Mouse (Mus musculus): ENCODE measurements around the gene Slc29a1. TPM values are rescaled to one million over a fixed set of nuclear protein-coding genes. Genes with fewer than 3 reads are reported as not detected.
A peak's percentile ranks its signal among the peaks of the same experiment; 100 is the strongest.
"Not testable (repeated sequence)": the region's sequence is repeated elsewhere in the genome, so short reads cannot be mapped to it uniquely, and the experiment has no call there.

The Slc29a1 gene
- total RNA-seq, 2 experiments from 2014 or later, result 19.7 to 23.6 TPM

DNA sequence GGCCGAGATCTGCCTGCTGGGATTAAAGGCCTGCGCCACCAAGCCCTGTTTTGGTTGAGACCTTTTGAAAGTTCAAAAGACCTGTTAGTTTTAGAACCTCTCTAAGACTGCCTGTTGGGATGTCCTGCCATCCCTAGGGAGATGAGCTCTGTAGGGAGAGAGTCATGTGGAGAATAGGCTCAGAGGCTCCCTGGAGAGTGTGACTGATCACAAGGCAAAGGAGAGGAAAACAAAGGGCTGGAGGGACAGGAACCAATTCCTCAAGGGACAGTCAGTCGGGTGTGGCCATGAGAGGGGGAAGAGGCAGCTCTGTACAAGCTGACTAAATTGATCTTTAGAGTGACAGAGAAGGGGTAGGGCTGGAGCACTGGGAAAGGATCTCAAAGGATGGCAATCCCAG, 28.8 kb upstream of the Slc29a1 start:
- intact Hi-C loops (cut with DNase I), result loop anchor here (10.0 kb wide), 1 partner anchor 153 kb away; the partner anchor contains the start of gene Spats1
- no peak for TF ChIP-seq CTCF (IDR thresholded peaks at IDR 0.05)
- Histone ChIP-seq H3K27ac (no peak overlapping the region), H3K4me3 (no peak overlapping the region)
- no peak for DNase-seq (ENCODE audit: extremely low spot score in 1 of 2, low spot score in 2 of 2)

DNA sequence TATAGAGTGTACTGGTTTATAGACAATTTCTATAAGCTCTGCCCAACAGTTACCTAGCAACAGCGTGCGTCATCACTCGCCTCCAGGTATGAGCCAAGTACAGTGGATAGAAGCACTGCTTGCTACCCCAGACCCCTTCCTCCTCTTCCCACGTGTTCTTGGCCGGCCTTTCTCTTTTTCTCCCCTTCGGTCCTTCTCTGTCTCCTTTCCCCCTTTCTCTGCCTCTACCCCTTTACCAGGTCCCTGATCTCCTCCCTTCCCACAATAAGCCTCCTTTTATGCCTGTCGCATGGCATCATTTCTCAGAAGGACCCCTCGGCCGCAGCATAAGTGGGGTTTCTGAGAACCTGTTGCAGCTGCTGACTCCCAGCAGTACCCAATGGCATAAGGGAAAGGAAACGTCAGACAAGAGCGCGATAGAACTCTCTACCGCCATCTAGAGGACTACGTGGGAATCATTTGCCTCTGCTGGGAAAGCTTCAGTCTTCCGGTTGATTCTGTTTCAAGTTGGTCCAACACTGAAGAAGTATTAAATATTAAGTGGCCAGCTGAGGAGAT, 27.2 kb upstream of the Slc29a1 start:
- H3K27ac ChIP-seq, result no peak overlapping the region
- DNase-seq (ENCODE audit: extremely low spot score in 1 of 2, low spot score in 2 of 2), result peak; percentile 68 to 70
- TF ChIP-seq CTCF (IDR thresholded peaks at IDR 0.05), result peak; percentile 94
- H3K4me3 ChIP-seq, result peak overlapping the region; percentile 28
- intact Hi-C loops (cut with DNase I), result loop anchor here (2.0 to 10.0 kb wide), 3 partner anchors 28 to 152 kb away; partner anchors contain the start of genes Slc29a1 and Spats1

DNA sequence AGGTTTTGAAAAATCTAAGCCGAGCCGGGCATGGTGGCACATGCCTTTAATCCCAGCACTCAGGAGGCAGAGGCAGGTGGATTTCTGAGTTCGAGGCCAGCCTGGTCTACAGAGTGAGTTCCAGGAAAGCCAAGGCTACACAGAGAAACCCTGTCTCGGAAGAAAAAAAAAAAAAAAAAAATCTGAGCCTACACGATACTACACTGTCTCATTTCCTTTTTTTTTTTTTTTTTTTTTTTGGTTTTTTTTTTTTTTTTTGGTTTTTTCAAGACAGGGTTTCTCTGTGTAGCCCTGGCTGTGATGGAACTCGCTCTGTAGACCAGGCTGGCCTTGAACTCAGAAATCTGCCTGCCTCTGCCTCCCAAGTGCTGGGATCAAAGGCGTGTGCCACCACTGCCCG, 24.0 kb upstream of the Slc29a1 start:
- not testable (repeated sequence) for H3K27ac ChIP-seq; H3K4me3 ChIP-seq; DNase-seq (ENCODE audit: extremely low spot score in 1 of 2, low spot score in 2 of 2)
- intact Hi-C loops (cut with DNase I), result loop anchor here (10.0 kb wide), 1 partner anchor 149 kb away; the partner anchor contains the start of gene Spats1

DNA sequence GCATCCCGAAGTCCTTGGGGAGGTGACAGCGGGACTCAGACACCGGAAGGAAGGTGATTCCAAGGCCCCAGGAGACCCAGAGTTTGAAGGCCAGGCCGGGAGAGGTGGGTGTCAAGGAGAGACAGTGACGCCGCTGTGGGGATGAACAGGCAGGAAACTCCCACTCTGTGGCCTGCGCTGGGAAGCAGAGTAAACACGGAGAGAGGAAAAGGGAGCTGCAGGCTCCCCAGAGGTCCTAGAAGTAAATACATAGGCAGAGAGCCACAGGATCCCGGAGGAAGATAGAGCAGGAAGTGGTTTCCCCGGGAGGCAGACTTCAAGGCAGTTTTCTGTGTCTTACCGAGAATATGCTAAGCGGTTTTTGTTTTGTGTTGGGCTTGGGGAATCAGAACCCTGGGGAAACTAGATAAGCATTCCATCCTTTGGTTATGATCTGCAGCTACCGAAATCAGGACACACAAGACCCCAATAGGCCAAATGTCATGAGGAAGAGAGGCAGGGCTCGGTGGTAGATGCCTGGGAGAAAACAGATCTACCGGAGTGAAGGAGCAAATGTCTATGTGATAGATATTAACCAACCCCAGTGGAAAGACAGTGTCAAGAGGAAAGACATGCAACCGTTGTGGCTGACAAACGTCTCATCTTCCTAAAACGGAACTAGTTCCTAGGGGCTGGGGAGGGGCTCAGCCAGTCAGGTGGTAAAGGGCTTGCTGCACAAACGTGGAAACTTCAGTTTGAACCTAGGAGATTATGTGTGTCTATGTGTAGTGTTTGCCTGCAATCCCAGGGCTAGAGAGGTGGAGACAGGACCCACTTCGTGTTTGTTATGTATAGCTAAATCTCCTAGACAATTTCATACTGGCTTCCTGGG, 20.2 kb upstream of the Slc29a1 start:
- no peak for DNase-seq (ENCODE audit: extremely low spot score in 1 of 2, low spot score in 2 of 2)
- no peak for TF ChIP-seq CTCF (IDR thresholded peaks at IDR 0.05)
- intact Hi-C loops (cut with DNase I), result loop anchor here (10.0 kb wide), 1 partner anchor 145 kb away; the partner anchor contains the start of gene Spats1
- peak overlapping the region; percentile 0; the same call in 1 of the 2 replicates for H3K27ac ChIP-seq
- 0 out of 2 replicates have a peak overlapping the region, but pooled peaks have one; percentile 13 for H3K4me3 ChIP-seq

DNA sequence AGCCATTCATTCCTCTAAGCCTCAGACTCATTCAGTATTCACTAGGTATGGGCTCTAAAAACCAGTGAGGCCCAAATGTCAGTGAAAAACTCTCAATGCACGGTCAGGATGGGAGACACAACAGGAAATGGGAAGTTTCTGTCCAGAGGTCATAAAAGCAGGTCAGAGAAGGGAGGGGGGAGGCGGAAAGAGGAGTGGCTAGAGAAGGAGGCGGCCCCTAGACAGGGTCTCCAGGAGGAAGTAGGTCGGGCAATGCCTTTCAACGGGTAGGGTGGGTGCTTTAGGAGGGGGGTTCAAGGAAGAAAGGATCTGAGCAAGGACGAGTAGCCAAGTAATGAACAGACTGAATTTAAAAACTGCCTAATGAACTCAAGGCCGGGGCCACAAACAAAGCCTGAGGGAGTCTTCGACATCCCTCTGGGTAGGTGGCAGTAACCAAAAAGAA, 19.6 kb upstream of the Slc29a1 start:
- intact Hi-C loops (cut with DNase I), result no loop called here
- DNase-seq (ENCODE audit: extremely low spot score in 1 of 2, low spot score in 2 of 2), result no peak
- TF ChIP-seq CTCF (IDR thresholded peaks at IDR 0.05), result no peak
- Histone ChIP-seq H3K4me3 (0 out of 2 replicates have a peak overlapping the region, but pooled peaks have one; percentile 13), H3K27ac (peak overlapping the region; percentile 0; the same call in 1 of the 2 replicates)

DNA sequence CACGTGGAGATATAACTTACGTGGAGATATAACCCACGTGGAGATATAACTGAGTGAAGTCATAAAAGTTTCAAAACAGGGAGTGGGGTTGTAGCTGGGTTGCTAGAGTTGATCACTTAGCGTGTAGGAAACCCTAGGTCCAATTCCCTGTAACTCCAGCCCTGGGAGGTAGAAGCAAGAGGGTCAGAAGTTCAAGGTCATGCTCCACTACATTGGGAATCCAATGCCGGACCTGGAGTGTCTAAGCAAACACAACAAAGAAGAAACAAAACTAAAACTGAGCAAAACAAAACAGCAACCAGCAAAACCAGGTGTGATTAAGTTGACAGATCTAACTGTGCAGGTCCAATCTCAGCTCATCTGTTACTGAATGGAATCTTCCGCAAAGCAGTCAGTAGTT, 18.2 kb upstream of the Slc29a1 start:
- DNase-seq (ENCODE audit: extremely low spot score in 1 of 2, low spot score in 2 of 2), result no peak

DNA sequence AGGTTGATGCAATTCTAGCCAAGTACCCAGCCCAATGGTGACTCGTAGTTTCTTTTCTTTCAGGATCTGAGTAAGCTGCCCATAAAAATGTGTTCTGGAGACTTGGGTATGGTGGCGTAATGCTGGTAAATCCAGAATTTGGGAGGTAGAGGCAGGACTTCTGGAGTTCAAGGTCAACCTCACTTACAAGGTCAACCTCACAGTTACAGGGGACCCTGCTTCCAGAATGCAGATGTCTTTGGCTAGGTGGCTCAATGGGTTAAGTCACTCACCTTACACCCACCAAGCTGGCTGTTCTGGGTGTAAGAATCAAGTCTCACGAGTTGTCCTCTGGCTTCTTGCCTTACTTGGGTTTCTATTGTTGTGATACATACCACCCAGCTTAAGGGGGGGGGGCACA, 17.3 kb upstream of the Slc29a1 start:
- H3K4me3 ChIP-seq, result no peak overlapping the region
- no peak for TF ChIP-seq CTCF (IDR thresholded peaks at IDR 0.05)
- H3K27ac ChIP-seq, result no peak overlapping the region
- intact Hi-C loops (cut with DNase I), result no loop called here
- no peak for DNase-seq (ENCODE audit: extremely low spot score in 1 of 2, low spot score in 2 of 2)

More for the DNA sequence above, 18.2 kb upstream of the Slc29a1 start:
- no peak overlapping the region for H3K4me3 ChIP-seq
- H3K27ac ChIP-seq, result no peak overlapping the region
- TF ChIP-seq CTCF (IDR thresholded peaks at IDR 0.05), result no peak
- intact Hi-C loops (cut with DNase I), result no loop called here

DNA sequence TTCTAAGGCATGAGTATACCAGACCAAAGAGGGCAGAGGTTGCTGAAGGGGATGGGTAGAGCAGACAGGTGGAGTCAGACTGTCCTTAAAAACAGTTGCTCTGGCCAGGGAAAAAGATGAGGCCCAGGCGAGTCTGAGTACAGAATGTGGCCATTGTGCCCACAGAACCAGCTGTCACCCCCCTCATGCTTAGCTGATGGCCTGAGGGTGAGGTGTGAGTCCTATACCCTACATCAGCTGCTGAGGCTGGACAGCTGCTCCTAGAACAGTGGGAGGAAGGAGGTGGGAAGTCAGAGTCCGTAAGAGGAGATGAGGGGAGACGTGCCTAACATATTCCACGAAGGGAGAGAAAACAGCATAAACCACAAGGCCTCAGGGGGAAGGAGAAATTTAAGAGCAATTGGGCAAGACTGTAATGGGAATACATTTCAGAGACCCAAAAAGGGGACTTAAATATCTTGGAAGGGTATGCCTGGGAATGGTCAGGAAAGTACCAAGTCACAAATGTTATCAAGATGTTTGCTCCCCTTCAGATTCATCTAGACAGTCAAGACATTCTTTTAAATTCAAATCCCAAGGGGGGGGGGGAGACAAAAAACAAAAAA, 16.7 kb upstream of the Slc29a1 start:
- TF ChIP-seq CTCF (IDR thresholded peaks at IDR 0.05), result no peak
- H3K4me3 ChIP-seq, result no peak overlapping the region
- no peak for DNase-seq (ENCODE audit: extremely low spot score in 1 of 2, low spot score in 2 of 2)
- intact Hi-C loops (cut with DNase I), result no loop called here
- no peak overlapping the region for H3K27ac ChIP-seq

DNA sequence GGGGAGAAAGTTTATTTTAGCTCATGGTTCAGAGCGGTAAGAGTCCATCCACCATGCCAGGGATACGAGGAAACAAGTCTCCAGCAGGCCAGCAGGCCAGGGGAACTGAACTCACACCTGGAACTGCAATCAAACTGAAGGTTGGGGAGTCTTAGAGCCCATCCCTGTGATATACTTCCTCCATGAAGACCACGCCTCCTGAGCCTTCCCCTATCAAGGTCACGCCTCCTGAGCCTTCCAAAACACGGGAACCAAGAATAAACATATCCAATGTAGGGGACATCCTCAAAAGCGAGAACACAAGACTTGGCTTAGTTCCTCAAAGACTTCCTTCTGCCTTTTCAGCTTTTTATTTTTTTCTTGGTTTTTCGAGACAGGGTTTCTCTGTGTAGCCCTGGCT, 13.5 kb upstream of the Slc29a1 start:
- DNase-seq (ENCODE audit: extremely low spot score in 1 of 2, low spot score in 2 of 2), result no peak
- Histone ChIP-seq H3K4me3 (no peak overlapping the region), H3K27ac (no peak overlapping the region)
- no peak for TF ChIP-seq CTCF (IDR thresholded peaks at IDR 0.05)
- intact Hi-C loops (cut with DNase I), result no loop called here

DNA sequence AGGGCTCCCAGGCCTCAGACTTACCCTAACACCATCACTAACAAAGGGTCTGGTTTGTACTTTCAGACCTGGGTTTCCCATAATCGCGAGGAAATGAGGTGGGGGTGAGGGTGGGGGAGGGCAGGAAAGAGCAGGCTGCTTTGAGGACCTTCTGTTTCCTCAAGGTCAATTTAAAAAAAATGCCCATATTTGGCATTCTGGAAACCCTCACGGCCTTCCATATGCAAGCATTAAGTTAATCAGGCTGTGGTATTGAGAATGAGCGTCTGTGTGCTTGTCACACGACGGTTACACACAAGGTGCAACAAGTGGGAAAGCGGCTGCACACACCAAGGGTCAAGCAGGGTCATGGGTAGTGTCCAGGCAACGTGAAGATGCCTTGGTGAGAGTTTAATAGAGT, 12.6 kb upstream of the Slc29a1 start:
- no peak for DNase-seq (ENCODE audit: extremely low spot score in 1 of 2, low spot score in 2 of 2)
- no peak overlapping the region for H3K27ac ChIP-seq
- no peak for TF ChIP-seq CTCF (IDR thresholded peaks at IDR 0.05)
- intact Hi-C loops (cut with DNase I), result no loop called here
- H3K4me3 ChIP-seq, result no peak overlapping the region

DNA sequence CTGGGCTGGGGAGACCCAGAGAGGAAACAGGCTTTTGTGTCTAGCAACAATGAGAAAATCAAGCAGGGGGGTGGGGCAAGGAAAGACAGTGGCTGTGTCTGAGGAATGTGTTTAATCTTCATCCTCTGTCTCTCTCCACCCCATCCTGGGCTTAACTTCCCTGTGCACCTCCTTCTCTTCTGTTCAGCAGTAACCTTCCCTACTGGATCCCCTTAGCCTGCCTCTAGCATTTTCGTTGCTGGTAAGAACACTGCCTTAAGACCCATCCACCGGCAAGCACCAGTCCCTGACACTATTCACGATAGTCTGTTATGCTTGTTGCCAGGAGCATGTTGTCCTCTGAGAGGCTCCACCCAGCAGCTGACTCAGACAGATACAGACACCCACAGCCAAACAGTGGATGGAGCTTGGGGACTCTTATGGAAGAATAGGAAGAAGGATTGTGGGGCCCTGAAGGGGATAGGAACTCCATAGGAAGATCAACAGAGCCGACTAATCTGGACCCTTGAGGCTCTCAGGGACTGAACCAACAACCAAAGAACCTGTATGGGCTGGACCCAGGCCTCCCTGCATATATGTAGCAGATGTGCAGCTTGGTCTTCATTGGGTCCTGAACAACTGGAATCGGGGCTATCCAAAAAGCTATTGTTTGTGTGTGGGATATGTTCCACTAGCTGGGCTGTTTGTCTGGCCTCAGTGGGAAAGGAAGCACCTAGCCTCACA, 10.9 kb upstream of the Slc29a1 start:
- DNase-seq (ENCODE audit: extremely low spot score in 1 of 2, low spot score in 2 of 2), result no peak
- no peak overlapping the region for H3K4me3 ChIP-seq
- TF ChIP-seq CTCF (IDR thresholded peaks at IDR 0.05), result no peak
- H3K27ac ChIP-seq, result no peak overlapping the region
- intact Hi-C loops (cut with DNase I), result no loop called here

Measured in left cerebral cortex, adult 2 months (tissue).